Mouse (Mus musculus) neural tube, embryonic 15.5 days (tissue): ENCODE measurements around the gene Tmem104. TPM values are rescaled to one million over a fixed set of nuclear protein-coding genes. Genes with fewer than 3 reads are reported as not detected.
A peak's percentile ranks its signal among the peaks of the same experiment; 100 is the strongest.

Source experiments
- ATAC-seq: fragments of 200-750 bp; cut with Nextera tagmentation; 2 replicates; pipeline ENCODE4 v1.8.0; 2017; ENCODE audit warnings: mild to moderate bottlenecking, moderate TSS enrichment, moderate library complexity; ENCODE audit not compliant: low FRiP score
- H3K27ac ChIP-seq: fragments of 300-500 bp; sonication (generic); replicated peaks from 2 replicates; pipeline ENCODE4 v1.5.1; 2015; ENCODE audit warnings: mild to moderate bottlenecking, inconsistent platforms
- H3K27me3 ChIP-seq: fragments of 300-500 bp; sonication (generic); replicated peaks from 2 replicates; pipeline ENCODE4 v1.6.1; 2015; ENCODE audit warnings: inconsistent platforms
- H3K36me3 ChIP-seq: fragments of 300-500 bp; sonication (generic); 2 replicates; pipeline ENCODE4 v1.6.1; 2015; ENCODE audit warnings: inconsistent platforms
- H3K4me1 ChIP-seq: fragments of 300-500 bp; sonication (generic); 2 replicates; pipeline ENCODE4 v1.6.1; 2015; ENCODE audit warnings: inconsistent platforms
- H3K4me2 ChIP-seq: fragments of 300-500 bp; sonication (generic); 2 replicates; pipeline ENCODE4 v1.6.1; 2015; ENCODE audit warnings: inconsistent platforms, mild to moderate bottlenecking, moderate library complexity
- H3K4me3 ChIP-seq: fragments of 300-500 bp; sonication (generic); replicated peaks from 2 replicates; pipeline ENCODE4 v1.5.1; 2015; ENCODE audit warnings: mild to moderate bottlenecking, inconsistent platforms
- H3K9ac ChIP-seq: fragments of 300-500 bp; sonication (generic); replicated peaks from 2 replicates; pipeline ENCODE4 v1.6.1; 2015; ENCODE audit warnings: mild to moderate bottlenecking, inconsistent platforms
- H3K9me3 ChIP-seq: fragments of 300-500 bp; sonication (generic); replicated peaks from 2 replicates; pipeline ENCODE4 v1.6.1; 2016; ENCODE audit warnings: inconsistent platforms
- WGBS: fragments of 180-500 bp; shearing (Covaris S2); methylation state at CpG from one replicate; pipeline ENCODE4 v1.1.7; 2015; ENCODE audit warnings: mixed read lengths; 5-methylcytosine and 5-hydroxymethylcytosine counted together
- polyA plus RNA-seq: library from polyadenylated mRNA; unstranded; fragments of >200 nt; fragmentation: Nextera tagmentation; extraction: Ambion mirVana; gene quantifications from 2 replicates; pipeline ENCODE4 v1.2.1, GENCODE M21; 2015

The Tmem104 gene
- polyA plus RNA-seq, 1 experiment from 2014 or later = 11.7 TPM

DNA sequence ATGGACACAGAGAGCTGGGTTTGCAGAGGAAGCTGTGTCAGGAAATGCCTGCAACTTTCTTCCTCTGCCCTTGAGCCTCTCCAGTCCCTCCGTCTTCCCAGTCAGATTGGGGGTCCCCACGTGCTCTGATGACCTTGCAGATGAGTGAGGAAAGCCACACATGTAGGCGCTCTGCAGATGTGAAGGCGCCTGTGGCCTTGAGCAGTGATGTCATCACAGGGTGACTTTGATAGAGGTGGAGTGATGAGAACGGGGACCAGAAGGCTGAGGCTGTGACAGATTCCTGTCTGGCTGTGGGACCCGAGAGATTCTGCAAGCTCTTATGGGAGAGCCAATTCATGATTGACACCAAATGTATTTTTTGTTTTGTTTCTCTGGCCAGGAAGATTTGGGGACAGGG is 36.6 kb downstream of the Tmem104 start:
- no peak overlapping the region for H3K9ac ChIP-seq
- H3K4me3 ChIP-seq = no peak overlapping the region
- no peaks in the 10 kb centered on the region for H3K9me3 ChIP-seq
- H3K27me3 ChIP-seq = 0 out of 2 replicates have a peak, but pooled peaks cover 13% of the 10 kb centered on the region
- H3K4me2 ChIP-seq = no peak overlapping the region
- ATAC-seq = no peak
- WGBS = 74% methylated on average over 6 of the region's 6 CpGs
- H3K4me1 ChIP-seq = peaks cover 49% of the 10 kb centered on the region
- no peak overlapping the region for H3K27ac ChIP-seq
- H3K36me3 ChIP-seq = 0 out of 2 replicates have a peak, but pooled peaks cover 3% of the 10 kb centered on the region

DNA sequence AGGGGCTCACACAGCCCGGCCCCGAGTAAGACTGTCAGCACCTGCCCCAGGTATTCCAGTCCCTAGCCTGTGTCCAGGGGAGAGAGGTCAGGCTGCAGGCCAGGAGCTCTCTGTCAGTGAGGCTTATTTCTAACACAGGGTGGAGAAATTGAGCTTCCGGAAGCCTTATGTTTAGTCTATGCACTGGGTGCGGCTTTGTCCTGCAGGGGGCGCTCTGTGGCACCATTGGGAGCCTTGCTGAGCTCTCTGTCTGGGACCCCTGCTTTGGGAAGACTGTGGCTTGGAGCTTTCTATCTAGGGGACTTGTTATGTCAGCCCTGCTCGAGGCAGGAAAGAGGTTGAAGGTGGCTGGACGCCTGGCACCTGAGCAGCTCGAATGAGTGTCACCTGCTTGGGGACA is 37.6 kb downstream of the Tmem104 start:
- ATAC-seq = no peak
- 49% methylated on average over 8 of the region's 8 CpGs for WGBS

DNA sequence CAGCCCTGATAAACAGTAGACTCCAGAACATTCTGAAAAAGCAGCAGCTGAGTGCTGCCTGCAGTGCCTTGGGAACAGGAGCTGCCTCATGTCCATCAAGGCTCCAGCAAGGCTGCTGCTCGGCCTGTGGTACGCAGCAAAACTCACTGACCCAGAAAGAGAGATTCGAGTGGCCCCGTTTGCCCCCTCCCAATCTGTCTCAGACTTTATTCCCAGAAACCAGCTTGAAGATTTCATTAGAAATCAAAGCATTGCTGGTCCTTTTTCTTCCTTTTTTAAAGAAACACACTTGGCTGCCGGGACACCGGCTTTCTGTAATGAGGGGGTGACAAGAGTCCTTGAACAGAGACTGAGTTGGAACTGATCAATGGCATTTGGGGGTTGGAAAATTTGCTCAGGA is 38.0 kb downstream of the Tmem104 start:
- 0 out of 2 replicates have a peak, but pooled peaks cover 16% of the 10 kb centered on the region for H3K27me3 ChIP-seq
- 71% methylated on average over 6 of the region's 6 CpGs for WGBS
- H3K4me3 ChIP-seq = no peak overlapping the region
- ATAC-seq = no peak
- peaks cover 57% of the 10 kb centered on the region for H3K4me1 ChIP-seq
- H3K9me3 ChIP-seq = no peaks in the 10 kb centered on the region
- H3K36me3 ChIP-seq = 0 out of 2 replicates have a peak, but pooled peaks cover 3% of the 10 kb centered on the region
- no peak overlapping the region for H3K9ac ChIP-seq
- no peak overlapping the region for H3K4me2 ChIP-seq
- H3K27ac ChIP-seq = no peak overlapping the region

More for the DNA sequence above, 37.6 kb downstream of the Tmem104 start:
- Histone ChIP-seq H3K9me3 (no peaks in the 10 kb centered on the region), H3K4me2 (no peak overlapping the region), H3K9ac (no peak overlapping the region), H3K27me3 (0 out of 2 replicates have a peak, but pooled peaks cover 15% of the 10 kb centered on the region), H3K4me3 (no peak overlapping the region), H3K4me1 (peaks cover 56% of the 10 kb centered on the region), H3K27ac (no peak overlapping the region), H3K36me3 (0 out of 2 replicates have a peak, but pooled peaks cover 3% of the 10 kb centered on the region)

DNA sequence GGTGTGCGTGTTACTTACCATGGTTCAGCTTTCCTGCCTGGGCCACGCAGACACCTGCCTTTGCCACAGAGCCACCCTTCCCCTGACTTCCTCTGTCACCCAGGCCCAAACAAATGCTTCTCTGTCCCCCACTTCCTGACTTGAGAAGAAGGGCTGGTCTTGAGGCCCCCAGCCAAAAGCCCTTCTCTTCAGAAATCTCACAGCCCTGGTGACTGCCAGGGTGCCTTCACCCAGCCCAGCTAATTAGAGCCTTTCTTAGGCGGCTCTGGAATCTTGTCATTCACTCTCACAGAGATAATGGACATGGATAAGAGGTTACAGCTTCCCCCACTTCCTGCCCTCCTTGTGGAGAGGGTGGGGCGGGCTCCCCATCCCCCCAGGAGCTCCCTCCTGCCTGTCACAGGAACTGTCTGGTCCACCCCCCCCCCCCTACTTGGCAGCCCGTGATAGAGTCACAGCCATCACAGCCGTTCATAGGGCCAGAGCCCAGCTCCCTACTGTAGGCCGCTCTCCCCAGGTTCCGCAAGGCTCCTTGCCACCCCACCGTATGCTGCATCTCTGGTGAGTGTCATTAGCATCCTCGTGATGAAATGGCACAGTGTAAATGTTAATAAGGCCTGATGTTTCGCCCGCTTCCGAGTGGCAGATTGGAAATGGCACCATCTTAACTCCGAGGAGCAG is 39.7 kb downstream of the Tmem104 start:
- ATAC-seq = peak; percentile 32; the same call in 1 of the 2 replicates

DNA sequence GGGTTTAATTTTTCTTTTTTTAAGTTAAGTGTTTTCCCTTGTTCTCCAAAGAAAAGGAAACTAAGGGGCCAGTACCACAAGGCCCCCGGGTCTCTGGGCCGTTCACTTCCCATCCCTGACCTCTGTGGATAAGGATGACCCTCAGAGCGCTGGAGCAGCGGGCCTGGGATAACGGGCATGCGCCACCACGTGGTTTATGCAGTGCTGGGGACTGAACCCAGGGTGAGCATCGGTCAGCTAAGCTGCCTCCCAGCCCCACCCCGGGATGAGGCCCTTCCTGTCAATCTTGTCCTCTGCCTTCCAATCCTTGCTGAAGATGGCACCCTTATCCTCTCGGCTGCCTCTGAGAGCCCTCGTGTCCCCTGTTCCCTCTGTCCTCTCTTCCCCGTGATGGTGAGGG is 40.4 kb downstream of the Tmem104 start:
- Histone ChIP-seq H3K9ac (no peak overlapping the region), H3K4me1 (peaks cover 62% of the 10 kb centered on the region), H3K27ac (no peak overlapping the region), H3K4me3 (no peak overlapping the region), H3K27me3 (0 out of 2 replicates have a peak, but pooled peaks cover 20% of the 10 kb centered on the region), H3K9me3 (no peaks in the 10 kb centered on the region), H3K4me2 (no peak overlapping the region), H3K36me3 (no peaks in the 10 kb centered on the region)
- ATAC-seq = no peak
- 41% methylated on average over 12 of the region's 12 CpGs for WGBS

More for the DNA sequence above, 39.7 kb downstream of the Tmem104 start:
- no peaks in the 10 kb centered on the region for H3K9me3 ChIP-seq
- no peaks in the 10 kb centered on the region for H3K36me3 ChIP-seq
- no peak overlapping the region for H3K9ac ChIP-seq
- no peak overlapping the region for H3K4me3 ChIP-seq
- H3K4me1 ChIP-seq = peaks cover 62% of the 10 kb centered on the region
- 0 out of 2 replicates have a peak, but pooled peaks cover 19% of the 10 kb centered on the region for H3K27me3 ChIP-seq
- WGBS = 37% methylated on average over 14 of the region's 14 CpGs
- no peak overlapping the region for H3K4me2 ChIP-seq
- peak overlapping the region; percentile 41; the same call in 1 of the 2 replicates for H3K27ac ChIP-seq

DNA sequence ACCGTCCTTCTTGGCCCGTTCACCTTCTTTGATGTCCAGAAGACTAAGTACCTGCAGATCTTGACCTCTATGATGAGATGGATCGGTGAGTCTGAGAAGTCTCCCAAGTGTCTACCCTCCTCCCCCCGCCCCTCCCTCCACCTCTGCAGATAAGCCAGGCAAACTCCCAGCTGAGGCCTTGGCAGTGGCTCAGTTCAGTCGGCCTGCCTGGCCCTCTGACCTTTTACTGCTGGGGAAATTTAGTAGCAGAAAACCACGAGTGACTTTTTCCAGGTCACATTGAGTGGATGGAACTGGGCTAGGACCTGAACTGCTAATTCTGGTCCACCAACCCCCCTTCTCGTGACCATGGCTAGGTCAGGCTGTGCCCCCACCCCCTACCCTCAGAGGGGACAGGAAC is 41.1 kb downstream of the Tmem104 start:
- Histone ChIP-seq H3K9ac (no peak overlapping the region), H3K4me1 (peaks cover 66% of the 10 kb centered on the region), H3K27me3 (0 out of 2 replicates have a peak, but pooled peaks cover 16% of the 10 kb centered on the region), H3K27ac (no peak overlapping the region), H3K9me3 (no peaks in the 10 kb centered on the region), H3K4me2 (no peak overlapping the region), H3K4me3 (no peak overlapping the region), H3K36me3 (no peaks in the 10 kb centered on the region)
- ATAC-seq = no peak
- WGBS = 76% methylated on average over 7 of the region's 7 CpGs

DNA sequence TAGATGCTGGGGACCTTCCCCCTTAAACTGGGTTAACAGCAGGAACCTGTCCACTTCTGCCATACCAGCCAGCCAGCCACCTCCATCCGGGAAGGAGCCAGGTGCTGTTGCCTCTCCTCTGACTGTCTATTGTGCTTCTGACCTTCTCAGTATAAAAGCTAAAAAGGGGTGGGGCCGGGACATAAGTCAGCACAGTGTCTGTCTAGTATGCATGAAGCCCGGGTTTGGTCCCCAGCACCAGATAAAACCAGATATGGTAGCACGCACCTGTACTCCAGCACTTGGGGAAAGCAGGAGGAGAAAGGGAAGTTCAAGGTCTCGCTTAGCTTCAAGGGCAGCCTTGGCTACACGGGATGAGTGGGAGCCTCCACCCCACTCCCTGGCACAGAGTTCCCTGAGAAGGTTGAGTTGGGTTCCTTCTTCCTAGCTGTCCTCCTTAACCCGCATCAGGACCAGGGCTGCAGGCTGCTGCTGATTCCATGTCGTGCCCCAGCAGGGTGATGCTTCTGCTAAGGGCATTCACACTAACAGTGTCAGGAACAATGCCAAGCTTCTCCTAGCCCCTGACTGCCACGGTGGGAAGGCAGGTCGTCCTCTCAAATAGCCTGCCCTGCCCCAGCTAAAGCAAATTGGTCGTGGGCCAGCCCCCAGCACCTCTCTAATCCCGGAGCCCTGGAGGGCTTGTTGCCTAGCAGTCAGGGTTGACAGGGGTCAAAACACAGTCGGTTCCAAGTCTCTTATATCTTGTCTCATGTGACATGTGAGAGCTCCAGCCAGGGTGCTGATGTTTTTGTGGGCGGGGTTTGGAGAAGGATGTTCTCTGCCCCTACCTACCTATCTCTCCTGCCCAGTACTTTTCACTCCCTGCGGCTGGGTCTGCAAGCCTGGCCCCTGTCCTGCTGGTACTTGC is 42.0 kb downstream of the Tmem104 start:
- Histone ChIP-seq H3K27me3 (0 out of 2 replicates have a peak, but pooled peaks cover 15% of the 10 kb centered on the region), H3K4me2 (no peak overlapping the region), H3K9me3 (no peaks in the 10 kb centered on the region), H3K36me3 (no peaks in the 10 kb centered on the region), H3K9ac (no peak overlapping the region), H3K4me1 (peaks cover 75% of the 10 kb centered on the region), H3K27ac (no peak overlapping the region), H3K4me3 (no peak overlapping the region)
- ATAC-seq = no peak
- WGBS = 51% methylated on average over 15 of the region's 15 CpGs

DNA sequence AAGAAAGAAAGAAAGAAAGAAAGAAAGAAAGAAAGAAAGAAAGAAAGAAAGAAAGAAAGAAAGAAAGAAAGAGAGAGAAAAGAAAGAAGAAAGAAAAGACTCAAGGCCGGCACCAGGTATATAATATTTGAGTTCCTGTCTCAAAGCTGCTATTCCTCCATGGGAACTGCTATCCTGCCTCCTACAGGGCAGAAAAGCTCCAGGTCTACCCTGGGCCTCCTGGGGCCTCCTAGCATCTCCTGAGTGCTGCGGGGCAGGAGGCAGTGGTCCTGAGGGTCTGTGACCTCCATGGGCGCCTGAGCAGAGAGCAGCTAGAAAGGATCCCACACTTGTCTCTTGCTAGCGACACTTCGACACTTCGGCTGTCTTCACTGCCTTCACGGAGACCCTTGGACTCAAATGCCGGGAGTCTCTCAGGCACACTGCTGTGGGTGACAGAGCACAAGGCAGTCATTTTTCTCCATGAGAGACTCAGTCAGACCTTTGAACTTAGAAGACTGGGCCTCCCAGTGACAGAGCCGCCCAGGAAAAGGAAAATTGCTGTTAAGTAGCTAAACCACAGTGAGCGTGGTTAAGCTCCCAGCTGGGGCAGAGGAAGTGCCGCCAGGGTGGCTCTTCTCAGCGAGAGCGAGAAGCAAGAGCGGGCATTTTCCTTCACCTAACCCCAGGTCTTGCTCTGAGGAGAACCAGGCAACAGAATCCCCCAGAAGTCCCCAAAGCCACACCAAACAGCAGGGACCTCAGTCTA is 44.1 kb downstream of the Tmem104 start:
- 52% methylated on average over 14 of the region's 14 CpGs for WGBS
- H3K27ac ChIP-seq = no peak overlapping the region; the same call in 1 of the 2 replicates
- ATAC-seq = no peak
- H3K9ac ChIP-seq = 0 out of 2 replicates have a peak overlapping the region, but pooled peaks have one; percentile 0
- no peaks in the 10 kb centered on the region for H3K9me3 ChIP-seq
- H3K4me3 ChIP-seq = no peak overlapping the region
- no peak overlapping the region for H3K4me2 ChIP-seq
- peaks cover 74% of the 10 kb centered on the region for H3K4me1 ChIP-seq
- peaks cover 15% of the 10 kb centered on the region for H3K27me3 ChIP-seq
- H3K36me3 ChIP-seq = no peaks in the 10 kb centered on the region

DNA sequence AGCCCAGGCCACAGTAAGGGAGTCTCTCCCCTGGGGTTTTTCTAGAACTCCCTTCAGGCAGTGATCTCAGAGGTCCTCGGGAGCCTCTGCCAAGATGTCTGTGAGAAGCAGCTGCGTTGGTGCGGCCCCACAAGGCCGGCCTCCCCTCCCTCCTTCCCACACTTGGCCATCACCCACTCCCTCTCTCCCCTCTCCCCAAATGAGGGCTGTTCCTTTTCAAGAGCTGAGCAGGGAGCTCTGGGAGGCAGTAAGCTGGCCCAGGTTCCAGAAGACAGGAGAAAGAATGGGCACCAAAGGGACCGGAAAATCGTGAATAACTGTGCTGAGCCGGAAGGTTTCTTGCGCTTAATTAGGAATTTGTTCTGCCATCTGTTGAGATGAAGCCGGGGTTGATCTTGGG is 44.6 kb downstream of the Tmem104 start:
- no peak overlapping the region; the same call in 1 of the 2 replicates for H3K27ac ChIP-seq
- ATAC-seq = no peak

DNA sequence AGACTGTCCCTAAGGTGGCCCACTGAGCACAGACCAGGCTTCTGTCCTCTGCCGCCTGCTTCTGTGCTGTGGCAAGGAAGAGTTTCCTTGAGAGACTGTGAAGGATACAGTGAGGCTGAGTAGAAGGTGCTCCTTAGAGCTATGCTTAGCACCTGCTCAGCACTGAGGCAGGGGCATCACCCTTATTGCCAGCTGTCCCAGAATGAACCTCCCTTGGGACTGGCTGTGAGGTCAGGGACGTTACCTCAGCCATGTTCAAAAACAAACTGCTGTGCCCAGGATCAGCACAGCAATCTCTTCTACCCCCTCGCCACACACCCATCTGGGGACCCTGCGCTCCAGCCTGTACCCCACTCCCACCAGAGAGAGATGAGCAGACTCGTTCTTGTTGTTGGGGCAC is 45.6 kb downstream of the Tmem104 start:
- Histone ChIP-seq H3K9me3 (no peaks in the 10 kb centered on the region), H3K9ac (no peak overlapping the region), H3K4me1 (peaks cover 64% of the 10 kb centered on the region), H3K4me2 (no peak overlapping the region), H3K27me3 (peaks cover 15% of the 10 kb centered on the region), H3K27ac (no peak overlapping the region), H3K4me3 (no peak overlapping the region), H3K36me3 (no peaks in the 10 kb centered on the region)
- no peak for ATAC-seq
- WGBS = 72% methylated on average over 5 of the region's 5 CpGs

More for the DNA sequence above, 44.6 kb downstream of the Tmem104 start:
- H3K9me3 ChIP-seq = no peaks in the 10 kb centered on the region
- H3K4me1 ChIP-seq = peaks cover 74% of the 10 kb centered on the region
- no peak overlapping the region for H3K9ac ChIP-seq
- 25% methylated on average over 9 of the region's 9 CpGs for WGBS
- H3K36me3 ChIP-seq = no peaks in the 10 kb centered on the region
- H3K4me2 ChIP-seq = no peak overlapping the region
- H3K4me3 ChIP-seq = no peak overlapping the region
- H3K27me3 ChIP-seq = peaks cover 15% of the 10 kb centered on the region
